Mouse (Mus musculus) olfactory bulb, adult 2 months (tissue): Measurements from ENCODE around the gene Wnt3a.

Source experiments
- CTCF ChIP-seq: fragments of 200-500 bp; IDR thresholded peaks from 2 replicates; pipeline ENCODE4 v1.5.1; 2012; ENCODE audit warnings: low read depth, mild to moderate bottlenecking, low read length, moderate library complexity; ENCODE audit not compliant: insufficient read depth
- POLR2A ChIP-seq: fragments of 200-500 bp; IDR thresholded peaks from 2 replicates; pipeline ENCODE4 v1.6.1; 2012; ENCODE audit warnings: mild to moderate bottlenecking, low read depth, low read length, moderate library complexity; ENCODE audit not compliant: insufficient read depth

- TF ChIP-seq CTCF, result no peak
- TF ChIP-seq POLR2A, result no peak
Measured at GRCm38 (mm10) chr11:59305008-59305820, 14.7 kb upstream of the Wnt3a start.
